Mouse (Mus musculus): ENCODE measurements around the gene Iqcn. TPM values are rescaled to one million over a fixed set of nuclear protein-coding genes. Genes with fewer than 3 reads are reported as not detected.

Gene Iqcn
- polyA plus RNA-seq, 1 experiment from 2014 or later = not detected

GRCm38 (mm10) chr8:70667071-70667470 is 36.2 kb upstream of the Iqcn start:
- no peak for ATAC-seq (ENCODE audit: low FRiP score, low read depth)
- H3K36me3 ChIP-seq = no peaks in the 10 kb centered on the region
- no peaks in the 10 kb centered on the region for H3K27me3 ChIP-seq
- H3K9ac ChIP-seq = no peak overlapping the region
- no peak overlapping the region for H3K27ac ChIP-seq
- no peak overlapping the region for H3K4me2 ChIP-seq (replicated peaks)
- no peak overlapping the region for H3K4me3 ChIP-seq
- no peaks in the 10 kb centered on the region for H3K9me3 ChIP-seq
- H3K4me1 ChIP-seq = no peaks in the 10 kb centered on the region
- WGBS = 73% methylated on average over 5 of the region's 5 CpGs

GRCm38 (mm10) chr8:70671615-70672324 is 31.5 kb upstream of the Iqcn start:
- no peaks in the 10 kb centered on the region for H3K9me3 ChIP-seq
- peaks cover 17% of the 10 kb centered on the region for H3K4me1 ChIP-seq
- no peaks in the 10 kb centered on the region for H3K27me3 ChIP-seq
- H3K4me2 ChIP-seq (replicated peaks) = no peak overlapping the region
- peaks cover 9% of the 10 kb centered on the region; the same call in 1 of the 2 replicates for H3K36me3 ChIP-seq
- H3K9ac ChIP-seq = no peak overlapping the region
- no peak overlapping the region for H3K4me3 ChIP-seq
- H3K27ac ChIP-seq = no peak overlapping the region
- ATAC-seq (ENCODE audit: low FRiP score, low read depth) = no peak
- WGBS = 73% methylated on average over 10 of the region's 10 CpGs

GRCm38 (mm10) chr8:70672325-70673078 is 30.8 kb upstream of the Iqcn start:
- peaks cover 14% of the 10 kb centered on the region for H3K36me3 ChIP-seq
- peak; percentile 33 for ATAC-seq (ENCODE audit: low FRiP score, low read depth)
- no peaks in the 10 kb centered on the region for H3K27me3 ChIP-seq
- H3K4me3 ChIP-seq = peak overlapping the region; percentile 69
- peak overlapping the region; percentile 58 for H3K4me2 ChIP-seq (replicated peaks)
- peaks cover 17% of the 10 kb centered on the region for H3K4me1 ChIP-seq
- H3K27ac ChIP-seq = peak overlapping the region; percentile 79
- H3K9me3 ChIP-seq = no peaks in the 10 kb centered on the region
- H3K9ac ChIP-seq = peak overlapping the region; percentile 63
- WGBS = 42% methylated on average over 19 of the region's 19 CpGs

GRCm38 (mm10) chr8:70673079-70673856 is 30.0 kb upstream of the Iqcn start, which contains the start of gene Lsm4:
Gene Lsm4, plus strand, starts transcription at chr8:70673248.
- H3K27ac ChIP-seq = peak within 1 kb of the TSS; percentile 91

GRCm38 (mm10) chr8:70674109-70674508 is 29.1 kb upstream of the Iqcn start:
- 85% methylated on average over 3 of the region's 3 CpGs for WGBS
- H3K4me3 ChIP-seq = peak overlapping the region; percentile 69
- H3K27me3 ChIP-seq = no peaks in the 10 kb centered on the region
- no peak for ATAC-seq (ENCODE audit: low FRiP score, low read depth)
- no peaks in the 10 kb centered on the region for H3K9me3 ChIP-seq
- peaks cover 30% of the 10 kb centered on the region for H3K36me3 ChIP-seq
- H3K4me2 ChIP-seq (replicated peaks) = peak overlapping the region; percentile 81
- peak overlapping the region; percentile 77 for H3K9ac ChIP-seq
- peak overlapping the region; percentile 91 for H3K27ac ChIP-seq
- peaks cover 17% of the 10 kb centered on the region for H3K4me1 ChIP-seq

More at GRCm38 (mm10) chr8:70673079-70673856, 30.0 kb upstream of the Iqcn start, which contains the start of gene Lsm4:
- ATAC-seq (ENCODE audit: low FRiP score, low read depth) = peak; percentile 98
- Histone ChIP-seq H3K4me1 (peaks cover 17% of the 10 kb centered on the region), H3K9me3 (no peaks in the 10 kb centered on the region), H3K27me3 (no peaks in the 10 kb centered on the region), H3K9ac (peak within 1 kb of the TSS; percentile 77), H3K4me3 (peak within 1 kb of the TSS; percentile 69), H3K36me3 (peaks cover 21% of the 10 kb centered on the region), H3K4me2 (replicated peaks) (peak within 1 kb of the TSS; percentile 81)
- WGBS = under 1% methylated on average over 60 of the region's 60 CpGs

- 73% methylated on average over 4 of the region's 4 CpGs for WGBS
- Histone ChIP-seq H3K27ac (no peak overlapping the region), H3K36me3 (peaks cover 36% of the 10 kb centered on the region), H3K4me2 (replicated peaks) (peak overlapping the region; percentile 81; the same call in 1 of the 2 replicates), H3K9me3 (no peaks in the 10 kb centered on the region), H3K9ac (peak overlapping the region; percentile 77; the same call in 1 of the 2 replicates), H3K4me1 (peaks cover 17% of the 10 kb centered on the region), H3K27me3 (no peaks in the 10 kb centered on the region), H3K4me3 (0 out of 2 replicates have a peak overlapping the region, but pooled peaks have one; percentile 69)
- ATAC-seq (ENCODE audit: low FRiP score, low read depth) = no peak
These were observed 28.5 kb upstream of the Iqcn start for GRCm38 (mm10) chr8:70674716-70675115.

GRCm38 (mm10) chr8:70675336-70675735 is 27.9 kb upstream of the Iqcn start:
- Histone ChIP-seq H3K27ac (no peak overlapping the region), H3K36me3 (peaks cover 42% of the 10 kb centered on the region)
- WGBS = 88% methylated on average over 1 of the region's 1 CpGs

GRCm38 (mm10) chr8:70677451-70678080 is 25.7 kb upstream of the Iqcn start:
- H3K9ac ChIP-seq = no peak overlapping the region; the same call in 1 of the 2 replicates
- no peak overlapping the region for H3K27ac ChIP-seq
- peaks cover 28% of the 10 kb centered on the region for H3K4me1 ChIP-seq
- WGBS = 92% methylated on average over 15 of the region's 15 CpGs
- H3K4me2 ChIP-seq (replicated peaks) = no peak overlapping the region
- no peak overlapping the region for H3K4me3 ChIP-seq
- H3K9me3 ChIP-seq = no peaks in the 10 kb centered on the region
- no peaks in the 10 kb centered on the region for H3K27me3 ChIP-seq
- peaks cover 42% of the 10 kb centered on the region for H3K36me3 ChIP-seq
- no peak for ATAC-seq (ENCODE audit: low FRiP score, low read depth)

More at GRCm38 (mm10) chr8:70675336-70675735, 27.9 kb upstream of the Iqcn start:
- Histone ChIP-seq H3K4me1 (peaks cover 17% of the 10 kb centered on the region), H3K4me3 (no peak overlapping the region), H3K27me3 (no peaks in the 10 kb centered on the region), H3K9ac (no peak overlapping the region), H3K4me2 (replicated peaks) (no peak overlapping the region), H3K9me3 (no peaks in the 10 kb centered on the region)
- ATAC-seq (ENCODE audit: low FRiP score, low read depth) = no peak

- no peak for ATAC-seq (ENCODE audit: low FRiP score, low read depth)
- Histone ChIP-seq H3K27me3 (no peaks in the 10 kb centered on the region), H3K36me3 (peaks cover 42% of the 10 kb centered on the region), H3K4me2 (replicated peaks) (no peak overlapping the region), H3K9me3 (no peaks in the 10 kb centered on the region), H3K27ac (no peak overlapping the region), H3K4me3 (no peak overlapping the region), H3K4me1 (peaks cover 27% of the 10 kb centered on the region), H3K9ac (no peak overlapping the region)
These were observed 24.6 kb upstream of the Iqcn start for GRCm38 (mm10) chr8:70678679-70679078.

- Histone ChIP-seq H3K4me2 (replicated peaks) (no peak overlapping the region), H3K27ac (no peak overlapping the region), H3K4me3 (no peak overlapping the region), H3K4me1 (peaks cover 19% of the 10 kb centered on the region), H3K27me3 (no peaks in the 10 kb centered on the region), H3K9ac (no peak overlapping the region), H3K9me3 (no peaks in the 10 kb centered on the region), H3K36me3 (peaks cover 42% of the 10 kb centered on the region)
- no peak for ATAC-seq (ENCODE audit: low FRiP score, low read depth)
- WGBS = 96% methylated on average over 4 of the region's 4 CpGs
These were observed 23.9 kb upstream of the Iqcn start for GRCm38 (mm10) chr8:70679404-70679803.

GRCm38 (mm10) chr8:70680039-70680438 is 23.2 kb upstream of the Iqcn start:
- Histone ChIP-seq H3K36me3 (peaks cover 42% of the 10 kb centered on the region), H3K9me3 (no peaks in the 10 kb centered on the region), H3K27ac (no peak overlapping the region), H3K4me2 (replicated peaks) (no peak overlapping the region), H3K27me3 (no peaks in the 10 kb centered on the region), H3K9ac (no peak overlapping the region), H3K4me1 (peaks cover 13% of the 10 kb centered on the region), H3K4me3 (no peak overlapping the region)
- 81% methylated on average over 3 of the region's 3 CpGs for WGBS
- ATAC-seq (ENCODE audit: low FRiP score, low read depth) = no peak
